Mouse (Mus musculus) v-Abl transformed pro-B cells (cell line): ENCODE measurements around the gene Gm45717.

Experiments
- in situ Hi-C, 2 experiments: fragments of 400-800 bp; cut with MboI; formaldehyde crosslinking; loops; one replicate each; pipeline ENCODE4 v1.15.1; 2025; ENCODE audit not compliant: unreplicated experiment in 2 of 2

The Gm45717 gene

GRCm38 (mm10) chr7:140971479-140972171 is 15.9 kb upstream of the Gm45717 start:
- in situ Hi-C loops, result loop anchor here in 1 of 2 experiments (25.0 kb wide), 1 partner anchor 216 kb away; the partner anchor contains the start of genes Hras and Lrrc56

GRCm38 (mm10) chr7:140970931-140971330 is 15.2 kb upstream of the Gm45717 start:
- in situ Hi-C loops, result loop anchor here in 1 of 2 experiments (25.0 kb wide), 1 partner anchor 216 kb away; the partner anchor contains the start of genes Hras and Lrrc56

- in situ Hi-C loops, result loop anchor here in 1 of 2 experiments (25.0 kb wide), 1 partner anchor 219 kb away; the partner anchor contains the start of genes Hras and Lrrc56
Measured at GRCm38 (mm10) chr7:140968710-140969109, 13.0 kb upstream of the Gm45717 start.

- in situ Hi-C loops, result loop anchor here in 1 of 2 experiments (25.0 kb wide), 1 partner anchor 219 kb away; the partner anchor contains the start of genes Hras and Lrrc56
Measured at GRCm38 (mm10) chr7:140967862-140968591, 12.3 kb upstream of the Gm45717 start.

GRCm38 (mm10) chr7:140966921-140967320 is 11.2 kb upstream of the Gm45717 start, which contains the start of gene Ifitm1:
Ifitm1 (plus strand) TSS chr7:140967221.
- in situ Hi-C loops, result loop anchor here in 1 of 2 experiments (25.0 kb wide), 1 partner anchor 220 kb away; the partner anchor contains the start of genes Hras and Lrrc56

GRCm38 (mm10) chr7:140962733-140963132 is 7.0 kb upstream of the Gm45717 start:
- in situ Hi-C loops, result loop anchor here in 1 of 2 experiments (25.0 kb wide), 1 partner anchor 225 kb away; the partner anchor contains the start of genes Hras and Lrrc56

GRCm38 (mm10) chr7:140961416-140961815 is 5.7 kb upstream of the Gm45717 start:
- in situ Hi-C loops, result loop anchor here in 1 of 2 experiments (25.0 kb wide), 1 partner anchor 226 kb away; the partner anchor contains the start of genes Hras and Lrrc56

- in situ Hi-C loops, result loop anchor here in 1 of 2 experiments (25.0 kb wide), 1 partner anchor 227 kb away; the partner anchor contains the start of genes Hras and Lrrc56
Measured at GRCm38 (mm10) chr7:140960026-140960425, 4.3 kb upstream of the Gm45717 start.

- in situ Hi-C loops, result loop anchor here (5.0 to 25.0 kb wide), 5 partner anchors 38 to 228 kb away; partner anchors contain the start of genes Hras (in 1 of the 2), Ifitm3 (in 1 of the 2) and Lrrc56 (in 1 of the 2)
Measured at GRCm38 (mm10) chr7:140959181-140959901, 3.6 kb upstream of the Gm45717 start.

- in situ Hi-C loops, result loop anchor here (5.0 to 25.0 kb wide), 5 partner anchors 41 to 231 kb away; partner anchors contain the start of genes Hras (in 1 of the 2), Ifitm3 (in 1 of the 2) and Lrrc56 (in 1 of the 2)
Measured at GRCm38 (mm10) chr7:140956556-140956869, 776 bp upstream of the Gm45717 start.

GRCm38 (mm10) chr7:140955342-140955741 is 395 bp downstream of the Gm45717 start:
- in situ Hi-C loops, result loop anchor here (5.0 to 25.0 kb wide), 5 partner anchors 42 to 232 kb away; partner anchors contain the start of genes Hras (in 1 of the 2), Ifitm3 (in 1 of the 2) and Lrrc56 (in 1 of the 2)

- in situ Hi-C loops, result loop anchor here (5.0 to 25.0 kb wide), 5 partner anchors 43 to 233 kb away; partner anchors contain the start of genes Hras (in 1 of the 2), Ifitm3 (in 1 of the 2) and Lrrc56 (in 1 of the 2)
Measured at GRCm38 (mm10) chr7:140954733-140955071, 1.0 kb downstream of the Gm45717 start.

- in situ Hi-C loops, result loop anchor here in 1 of 2 experiments (25.0 kb wide), 1 partner anchor 233 kb away; the partner anchor contains the start of genes Hras and Lrrc56
Measured at GRCm38 (mm10) chr7:140953800-140954732, 1.7 kb downstream of the Gm45717 start.

- in situ Hi-C loops, result loop anchor here in 1 of 2 experiments (25.0 kb wide), 1 partner anchor 234 kb away; the partner anchor contains the start of genes Hras and Lrrc56
Measured at GRCm38 (mm10) chr7:140953133-140953532, 2.6 kb downstream of the Gm45717 start.

GRCm38 (mm10) chr7:140952441-140952840 is 3.3 kb downstream of the Gm45717 start:
- in situ Hi-C loops, result loop anchor here in 1 of 2 experiments (25.0 kb wide), 1 partner anchor 235 kb away; the partner anchor contains the start of genes Hras and Lrrc56

GRCm38 (mm10) chr7:140951765-140952164 is 4.0 kb downstream of the Gm45717 start:
- in situ Hi-C loops, result loop anchor here in 1 of 2 experiments (25.0 kb wide), 1 partner anchor 236 kb away; the partner anchor contains the start of genes Hras and Lrrc56

GRCm38 (mm10) chr7:140951051-140951450 is 4.7 kb downstream of the Gm45717 start:
- in situ Hi-C loops, result loop anchor here in 1 of 2 experiments (25.0 kb wide), 1 partner anchor 236 kb away; the partner anchor contains the start of genes Hras and Lrrc56
